Comparison of ENCODE assay signal across 22 mouse cellular contexts in genomic region chr16:92241989-92242644, GRCm38 (mm10). TPM values are rescaled to one million over a fixed set of nuclear protein-coding genes. Genes with fewer than 3 reads are reported as not detected.
"Had no signal": no experiment of that assay in that cellular context is flagged by ENCODE, and none has a peak within 500 bp of the region (broad histone marks: within the 10 kb centered on the region; RNA-seq: fewer than 3 reads in every experiment).

No protein-coding gene starts in this region.

- H3K27ac ChIP-seq: lung, embryonic 15.5 days; macrophage; midbrain, embryonic 13.5 days; midbrain, embryonic 15.5 days; neural tube, embryonic 12.5 days; stomach, embryonic 15.5 days; stomach, postnatal 0 days had no signal

- DNase-seq: lung, adult 2 months; lung, postnatal 14 days; lung, postnatal 36 days; right cerebral cortex, postnatal 14 days; thymus, adult 2 months; thymus, postnatal 25 days; thymus, postnatal 4 days had no signal

- H3K4me2 ChIP-seq: lung, embryonic 15.5 days; midbrain, embryonic 11.5 days; midbrain, embryonic 13.5 days; midbrain, embryonic 15.5 days; neural tube, embryonic 12.5 days; stomach, embryonic 15.5 days had no signal

- H3K4me1 ChIP-seq: midbrain, embryonic 13.5 days; midbrain, embryonic 15.5 days; neural tube, embryonic 12.5 days had no signal

- H3K9me3 ChIP-seq: lung, embryonic 15.5 days; midbrain, embryonic 13.5 days; midbrain, embryonic 15.5 days; neural tube, embryonic 12.5 days; stomach, embryonic 15.5 days had no signal

- H3K4me3 ChIP-seq: lung, embryonic 15.5 days; megakaryocyte, embryonic 14.5 days; midbrain, embryonic 13.5 days; midbrain, embryonic 15.5 days; neural tube, embryonic 12.5 days; stomach, embryonic 15.5 days had no signal

- H3K27me3 ChIP-seq: lung, embryonic 15.5 days; midbrain, embryonic 13.5 days; midbrain, embryonic 15.5 days; neural tube, embryonic 12.5 days; stomach, embryonic 15.5 days had no signal

- H3K9ac ChIP-seq: lung, embryonic 15.5 days; midbrain, embryonic 13.5 days; midbrain, embryonic 15.5 days; neural tube, embryonic 12.5 days; stomach, embryonic 15.5 days had no signal

- H3K36me3 ChIP-seq: lung, embryonic 15.5 days; midbrain, embryonic 13.5 days; midbrain, embryonic 15.5 days; neural tube, embryonic 12.5 days; stomach, embryonic 15.5 days had no signal

- ATAC-seq: lung, postnatal 0 days; midbrain, embryonic 13.5 days; midbrain, embryonic 15.5 days had no signal

RNA-seq across cellular contexts. Expression of gene Kcne2, which starts 50.1 kb away (rescaled TPM):
- total RNA-seq: megakaryocyte progenitor cell, adult 5-6 weeks; monocyte, adult 5-6 weeks; neutrophil, adult 5-6 weeks had no signal
- polyA plus RNA-seq: macrophage; spleen, adult 2 months; urinary bladder, adult 2 months had no signal
